Mouse (Mus musculus): ENCODE measurements around the gene Mmp21. TPM values are rescaled to one million over a fixed set of nuclear protein-coding genes. Genes with fewer than 3 reads are reported as not detected.
A peak's percentile ranks its signal among the peaks of the same experiment; 100 is the strongest.

The Mmp21 gene
- total RNA-seq, 1 experiment: 0.27 TPM

GRCm38 (mm10) chr7:133684701-133685100 is 4.8 kb upstream of the Mmp21 start:
- TF ChIP-seq MAFK (IDR thresholded peaks at IDR 0.05; ENCODE audit: insufficient read depth, low read depth, low read length) (no peak), CHD2 (IDR thresholded peaks at IDR 0.05; ENCODE audit: low read depth, low read length) (no peak), ZC3H11A (IDR thresholded peaks at IDR 0.05; ENCODE audit: borderline replicate concordance, low read depth, low read length) (no peak), ZNF384 (IDR thresholded peaks at IDR 0.05; ENCODE audit: low read depth, low read length) (no peak), HCFC1 (IDR thresholded peaks at IDR 0.05; ENCODE audit: borderline replicate concordance, insufficient read depth, low read length) (no peak)
- no peak for DNase-seq (ENCODE audit: low read depth, low spot score)
- H3K9ac ChIP-seq (ENCODE audit: insufficient read depth, low read depth, low read length, poor library complexity, severe bottlenecking): no peak overlapping the region
- H3K36me3 ChIP-seq (ENCODE audit: control insufficient read depth, insufficient read depth, low read length, poor library complexity, severe bottlenecking): no peaks in the 10 kb centered on the region
- no peak overlapping the region for H3K27ac ChIP-seq (ENCODE audit: insufficient read depth, low read depth, low read length, poor library complexity, severe bottlenecking)
- H3K4me3 ChIP-seq (ENCODE audit: insufficient read depth in 1 of 2, low read depth in 1 of 2, low read length in 2 of 2, poor library complexity in 1 of 2, severe bottlenecking in 1 of 2): no peak overlapping the region
- no peaks in the 10 kb centered on the region for H3K4me1 ChIP-seq (ENCODE audit: control insufficient read depth in 2 of 2, insufficient read depth in 2 of 2, low read length in 2 of 2, poor library complexity in 1 of 2)
- H3K9me3 ChIP-seq (ENCODE audit: control insufficient read depth, insufficient read depth, low read depth, low read length): no peaks in the 10 kb centered on the region
- in situ Hi-C loops (cut with MboI; ENCODE audit: low sequenced_read_pairs in 2 of 2, unreplicated experiment in 2 of 2): no loop called here

GRCm38 (mm10) chr7:133684110-133684509 is 4.2 kb upstream of the Mmp21 start:
- H3K4me3 ChIP-seq (ENCODE audit: insufficient read depth in 1 of 2, low read depth in 1 of 2, low read length in 2 of 2, poor library complexity in 1 of 2, severe bottlenecking in 1 of 2): no peak overlapping the region
- no peaks in the 10 kb centered on the region for H3K9me3 ChIP-seq (ENCODE audit: control insufficient read depth, insufficient read depth, low read depth, low read length)
- in situ Hi-C loops (cut with MboI; ENCODE audit: low sequenced_read_pairs in 2 of 2, unreplicated experiment in 2 of 2): no loop called here
- TF ChIP-seq ZNF384 (IDR thresholded peaks at IDR 0.05; ENCODE audit: low read depth, low read length): no peak
- TF ChIP-seq CHD2 (IDR thresholded peaks at IDR 0.05; ENCODE audit: low read depth, low read length): no peak
- TF ChIP-seq ZC3H11A (IDR thresholded peaks at IDR 0.05; ENCODE audit: borderline replicate concordance, low read depth, low read length): 0 out of 2 replicates have a peak, but pooled peaks have one; percentile 15
- TF ChIP-seq MAFK (IDR thresholded peaks at IDR 0.05; ENCODE audit: insufficient read depth, low read depth, low read length): no peak
- no peak for TF ChIP-seq HCFC1 (IDR thresholded peaks at IDR 0.05; ENCODE audit: borderline replicate concordance, insufficient read depth, low read length)
- no peaks in the 10 kb centered on the region for H3K4me1 ChIP-seq (ENCODE audit: control insufficient read depth in 2 of 2, insufficient read depth in 2 of 2, low read length in 2 of 2, poor library complexity in 1 of 2)
- no peak overlapping the region for H3K27ac ChIP-seq (ENCODE audit: insufficient read depth, low read depth, low read length, poor library complexity, severe bottlenecking)
- no peak for DNase-seq (ENCODE audit: low read depth, low spot score)
- H3K36me3 ChIP-seq (ENCODE audit: control insufficient read depth, insufficient read depth, low read length, poor library complexity, severe bottlenecking): no peaks in the 10 kb centered on the region
- H3K9ac ChIP-seq (ENCODE audit: insufficient read depth, low read depth, low read length, poor library complexity, severe bottlenecking): no peak overlapping the region

GRCm38 (mm10) chr7:133683626-133684025 is 3.8 kb upstream of the Mmp21 start:
- Histone ChIP-seq H3K4me1 (ENCODE audit: control insufficient read depth in 2 of 2, insufficient read depth in 2 of 2, low read length in 2 of 2, poor library complexity in 1 of 2) (no peaks in the 10 kb centered on the region), H3K4me3 (ENCODE audit: insufficient read depth in 1 of 2, low read depth in 1 of 2, low read length in 2 of 2, poor library complexity in 1 of 2, severe bottlenecking in 1 of 2) (no peak overlapping the region), H3K36me3 (ENCODE audit: control insufficient read depth, insufficient read depth, low read length, poor library complexity, severe bottlenecking) (no peaks in the 10 kb centered on the region), H3K9ac (ENCODE audit: insufficient read depth, low read depth, low read length, poor library complexity, severe bottlenecking) (no peak overlapping the region), H3K27ac (ENCODE audit: insufficient read depth, low read depth, low read length, poor library complexity, severe bottlenecking) (no peak overlapping the region), H3K9me3 (ENCODE audit: control insufficient read depth, insufficient read depth, low read depth, low read length) (no peaks in the 10 kb centered on the region)
- in situ Hi-C loops (cut with MboI; ENCODE audit: low sequenced_read_pairs in 2 of 2, unreplicated experiment in 2 of 2): no loop called here
- TF ChIP-seq ZNF384 (IDR thresholded peaks at IDR 0.05; ENCODE audit: low read depth, low read length) (no peak), ZC3H11A (IDR thresholded peaks at IDR 0.05; ENCODE audit: borderline replicate concordance, low read depth, low read length) (no peak), HCFC1 (IDR thresholded peaks at IDR 0.05; ENCODE audit: borderline replicate concordance, insufficient read depth, low read length) (no peak), MAFK (IDR thresholded peaks at IDR 0.05; ENCODE audit: insufficient read depth, low read depth, low read length) (no peak), CHD2 (IDR thresholded peaks at IDR 0.05; ENCODE audit: low read depth, low read length) (no peak)
- no peak for DNase-seq (ENCODE audit: low read depth, low spot score)

- TF ChIP-seq ZNF384 (IDR thresholded peaks at IDR 0.05; ENCODE audit: low read depth, low read length) (no peak), HCFC1 (IDR thresholded peaks at IDR 0.05; ENCODE audit: borderline replicate concordance, insufficient read depth, low read length) (no peak), CHD2 (IDR thresholded peaks at IDR 0.05; ENCODE audit: low read depth, low read length) (no peak), MAFK (IDR thresholded peaks at IDR 0.05; ENCODE audit: insufficient read depth, low read depth, low read length) (no peak), ZC3H11A (IDR thresholded peaks at IDR 0.05; ENCODE audit: borderline replicate concordance, low read depth, low read length) (no peak)
- Histone ChIP-seq H3K4me1 (ENCODE audit: control insufficient read depth in 2 of 2, insufficient read depth in 2 of 2, low read length in 2 of 2, poor library complexity in 1 of 2) (peaks cover 2 to 4% of the 10 kb centered on the region in 2 experiments; a peak in 1 of 4 replicates), H3K9me3 (ENCODE audit: control insufficient read depth, insufficient read depth, low read depth, low read length) (no peaks in the 10 kb centered on the region), H3K4me3 (ENCODE audit: insufficient read depth in 1 of 2, low read depth in 1 of 2, low read length in 2 of 2, poor library complexity in 1 of 2, severe bottlenecking in 1 of 2) (no peak overlapping the region), H3K36me3 (ENCODE audit: control insufficient read depth, insufficient read depth, low read length, poor library complexity, severe bottlenecking) (no peaks in the 10 kb centered on the region), H3K27ac (ENCODE audit: insufficient read depth, low read depth, low read length, poor library complexity, severe bottlenecking) (no peak overlapping the region), H3K9ac (ENCODE audit: insufficient read depth, low read depth, low read length, poor library complexity, severe bottlenecking) (no peak overlapping the region)
- in situ Hi-C loops (cut with MboI; ENCODE audit: low sequenced_read_pairs in 2 of 2, unreplicated experiment in 2 of 2): no loop called here
- no peak for DNase-seq (ENCODE audit: low read depth, low spot score)
Observed at GRCm38 (mm10) chr7:133679439-133679838, 422 bp downstream of the Mmp21 start.

- in situ Hi-C loops (cut with MboI; ENCODE audit: low sequenced_read_pairs in 2 of 2, unreplicated experiment in 2 of 2): no loop called here
- Histone ChIP-seq H3K9me3 (ENCODE audit: control insufficient read depth, insufficient read depth, low read depth, low read length) (no peaks in the 10 kb centered on the region), H3K27ac (ENCODE audit: insufficient read depth, low read depth, low read length, poor library complexity, severe bottlenecking) (no peak overlapping the region), H3K4me3 (ENCODE audit: insufficient read depth in 1 of 2, low read depth in 1 of 2, low read length in 2 of 2, poor library complexity in 1 of 2, severe bottlenecking in 1 of 2) (no peak overlapping the region), H3K4me1 (ENCODE audit: control insufficient read depth in 2 of 2, insufficient read depth in 2 of 2, low read length in 2 of 2, poor library complexity in 1 of 2) (peaks cover 2 to 4% of the 10 kb centered on the region in 2 experiments; a peak in 1 of 4 replicates), H3K9ac (ENCODE audit: insufficient read depth, low read depth, low read length, poor library complexity, severe bottlenecking) (no peak overlapping the region), H3K36me3 (ENCODE audit: control insufficient read depth, insufficient read depth, low read length, poor library complexity, severe bottlenecking) (no peaks in the 10 kb centered on the region)
- DNase-seq (ENCODE audit: low read depth, low spot score): no peak
- TF ChIP-seq CHD2 (IDR thresholded peaks at IDR 0.05; ENCODE audit: low read depth, low read length) (no peak), MAFK (IDR thresholded peaks at IDR 0.05; ENCODE audit: insufficient read depth, low read depth, low read length) (no peak), ZC3H11A (IDR thresholded peaks at IDR 0.05; ENCODE audit: borderline replicate concordance, low read depth, low read length) (no peak), ZNF384 (IDR thresholded peaks at IDR 0.05; ENCODE audit: low read depth, low read length) (no peak), HCFC1 (IDR thresholded peaks at IDR 0.05; ENCODE audit: borderline replicate concordance, insufficient read depth, low read length) (no peak)
Observed at GRCm38 (mm10) chr7:133678716-133679115, 1.1 kb downstream of the Mmp21 start.

Data from ES-E14 (cell line).